Mouse (Mus musculus) spleen, adult 2 months (tissue): ENCODE measurements around the gene Mob4.

Experiments
- CTCF ChIP-seq: fragments of 200-500 bp; IDR thresholded peaks from 2 replicates; pipeline ENCODE4 v1.5.1; 2011; ENCODE audit warnings: mild to moderate bottlenecking, inconsistent platforms; ENCODE audit not compliant: insufficient read depth, insufficient read length, insufficient replicate concordance; ENCODE audit errors: extremely low read depth
- POLR2A ChIP-seq: fragments of 200-500 bp; IDR thresholded peaks from 2 replicates; pipeline ENCODE4 v1.6.1; 2011; ENCODE audit warnings: low read depth, low read length, inconsistent platforms

DNA sequence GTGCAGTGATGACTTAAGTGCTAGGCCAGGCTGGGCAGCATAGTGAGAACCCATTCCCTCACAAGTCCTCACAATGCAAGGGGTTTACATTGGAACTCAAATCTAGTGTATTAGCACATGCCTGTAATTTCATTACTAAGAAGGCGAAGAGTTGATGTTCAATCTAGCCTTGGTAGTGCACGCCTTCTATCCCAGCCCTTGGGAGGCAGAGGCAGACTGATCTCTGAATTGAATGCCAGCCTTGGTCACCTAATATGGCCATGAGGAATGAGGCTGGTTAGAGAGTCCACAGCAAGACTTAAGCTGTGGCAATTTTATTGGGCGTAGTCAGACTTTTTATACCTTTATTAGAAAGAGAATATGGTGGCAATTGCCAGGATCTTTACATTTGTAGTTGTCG is 13.3 kb downstream of the Mob4 start:
- TF ChIP-seq POLR2A, result no peak
- TF ChIP-seq CTCF, result no peak
